Mouse (Mus musculus) limb, embryonic 14.5 days (tissue): ENCODE results near the gene Capn1. TPM values are rescaled to one million over a fixed set of nuclear protein-coding genes. Genes with fewer than 3 reads are reported as not detected.

Experiments
- ATAC-seq: fragments of 200-750 bp; cut with Nextera tagmentation; 2 replicates; pipeline ENCODE4 v1.8.0; 2017; ENCODE audit warnings: low read depth, moderate number of reproducible peaks, moderate TSS enrichment; ENCODE audit not compliant: low FRiP score
- DNase-seq: peaks from one replicate; pipeline ENCODE4 v3.0.0-alpha.2; 2015; ENCODE audit warnings: low spot score
- H3K27ac ChIP-seq: fragments of 300-500 bp; sonication (generic); replicated peaks from 2 replicates; pipeline ENCODE4 v1.5.1; 2014; ENCODE audit warnings: low read depth, mild to moderate bottlenecking, low read length, moderate library complexity, mixed read lengths
- H3K27me3 ChIP-seq: fragments of 300-500 bp; sonication (generic); 2 replicates; pipeline ENCODE4 v1.6.1; 2014; ENCODE audit warnings: low read length, mixed read lengths; ENCODE audit not compliant: control insufficient read depth, insufficient read depth
- H3K36me3 ChIP-seq: fragments of 300-500 bp; sonication (generic); 2 replicates; pipeline ENCODE4 v1.6.1; 2014; ENCODE audit warnings: mild to moderate bottlenecking, low read length, moderate library complexity, mixed read lengths; ENCODE audit not compliant: control insufficient read depth, insufficient read depth
- H3K4me1 ChIP-seq: fragments of 300-500 bp; sonication (generic); 2 replicates; pipeline ENCODE4 v1.6.1; 2014; ENCODE audit warnings: antibody characterized with exemption, low read length, mixed read lengths; ENCODE audit not compliant: control insufficient read depth, insufficient read depth
- H3K4me2 ChIP-seq: fragments of 300-500 bp; sonication (generic); replicated peaks from 2 replicates; pipeline ENCODE4 v1.6.1; 2014; ENCODE audit warnings: low read depth, mild to moderate bottlenecking, low read length, moderate library complexity; ENCODE audit not compliant: severe bottlenecking
- H3K4me3 ChIP-seq: fragments of 300-500 bp; sonication (generic); replicated peaks from 2 replicates; pipeline ENCODE4 v1.5.1; 2014; ENCODE audit warnings: low read length
- H3K9ac ChIP-seq: fragments of 300-500 bp; sonication (generic); 2 replicates; pipeline ENCODE4 v1.6.1; 2014; ENCODE audit warnings: mild to moderate bottlenecking, low read depth, low read length, moderate library complexity; ENCODE audit not compliant: severe bottlenecking
- H3K9me3 ChIP-seq: fragments of 300-500 bp; sonication (generic); 2 replicates; pipeline ENCODE4 v1.6.1; 2016; ENCODE audit warnings: low read length; ENCODE audit not compliant: control insufficient read depth
- POLR2A ChIP-seq: fragments of 200-500 bp; IDR thresholded peaks from 2 replicates; pipeline ENCODE4 v1.8.0; 2012; ENCODE audit warnings: inconsistent platforms, mild to moderate bottlenecking, moderate library complexity, borderline replicate concordance; ENCODE audit not compliant: insufficient read depth, insufficient read length; ENCODE audit errors: extremely low read depth
- WGBS: fragments of 180-500 bp; shearing (Covaris S2); extraction: QIAGEN DNeasy Blood & Tissue Kit; methylation state at CpG from one replicate; pipeline ENCODE4 v1.1.7; 2014; 5-methylcytosine and 5-hydroxymethylcytosine counted together
- polyA plus RNA-seq, 2 experiments: library from polyadenylated mRNA; depleted of rRNA in 1 of 2; stranded (reverse) in 1 of 2; unstranded in 1 of 2; fragments of >200 nt; fragmentation: Nextera tagmentation in 1 of 2; extraction: Ambion mirVana in 1 of 2; gene quantifications; 2 replicates each; pipeline versions ENCODE4 v1.2.1 to v1.2.3; 2012 to 2014

Gene Capn1
- polyA plus RNA-seq (2012; rRNA removed) (29.0 and 33.4 TPM in 2 replicates), polyA plus RNA-seq (2014; fragmentation: Nextera tagmentation; extraction: Ambion mirVana) (18.0 and 19.7 TPM in 2 replicates)

DNA sequence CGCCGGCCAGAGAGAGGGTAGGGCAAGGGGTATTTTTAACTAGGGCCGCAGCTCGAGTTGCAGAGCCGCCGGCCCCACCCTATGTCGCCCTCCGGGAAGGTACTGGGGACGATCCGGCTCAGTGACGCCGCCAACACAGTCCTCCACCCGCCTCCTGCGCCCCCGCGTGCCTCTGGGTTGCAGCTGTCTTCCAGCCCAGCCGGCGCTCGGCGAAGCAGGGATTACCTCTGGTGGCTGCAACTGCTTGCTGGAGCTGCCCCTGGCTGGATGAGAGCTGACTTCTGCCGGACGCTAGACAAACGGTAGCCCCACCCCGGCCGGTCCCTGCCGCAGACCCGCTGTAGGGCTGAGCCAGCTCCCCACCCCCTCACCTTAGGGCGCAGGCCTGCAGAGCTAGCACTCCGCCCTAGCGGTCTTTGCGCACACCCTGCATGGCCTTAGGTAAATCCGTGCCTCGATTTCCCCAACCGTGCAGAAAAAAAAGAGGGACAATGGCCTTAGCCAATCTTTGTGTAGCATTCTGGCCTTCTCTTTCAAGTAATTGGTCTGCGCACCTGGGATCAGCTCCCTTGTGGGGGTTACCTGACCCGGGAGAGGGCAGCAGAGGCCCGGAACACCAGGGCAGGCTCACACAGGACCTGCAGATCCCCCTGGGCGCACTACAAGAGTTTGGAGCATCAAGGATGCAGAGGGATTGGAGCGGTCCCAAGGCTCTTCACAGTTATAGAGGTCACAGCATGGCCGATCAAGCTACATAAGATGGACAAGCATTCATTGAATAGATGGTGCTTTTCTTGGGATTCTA lies at the start of gene Capn1:
Gene Capn1, minus strand, starts transcription at position 387 of the 805 bp plus-strand sequence.
- ATAC-seq (peak; percentile 84), DNase-seq (peak; percentile 74)
- peak within 1 kb of the TSS; percentile 68 for H3K9ac ChIP-seq
- no peaks in the 10 kb centered on the region for H3K9me3 ChIP-seq
- H3K4me2 ChIP-seq = peak within 1 kb of the TSS; percentile 87
- H3K36me3 ChIP-seq = no peaks in the 10 kb centered on the region
- H3K27ac ChIP-seq = 0 out of 2 replicates have a peak within 1 kb of the TSS, but pooled peaks have one; percentile 13
- no peaks in the 10 kb centered on the region for H3K27me3 ChIP-seq
- peak within 1 kb of the TSS; percentile 59 for H3K4me3 ChIP-seq
- TF ChIP-seq POLR2A = no peak
- 4% methylated on average over 33 of the region's 40 CpGs for WGBS
- H3K4me1 ChIP-seq = peaks cover 8% of the 10 kb centered on the region; the same call in 1 of the 2 replicates

DNA sequence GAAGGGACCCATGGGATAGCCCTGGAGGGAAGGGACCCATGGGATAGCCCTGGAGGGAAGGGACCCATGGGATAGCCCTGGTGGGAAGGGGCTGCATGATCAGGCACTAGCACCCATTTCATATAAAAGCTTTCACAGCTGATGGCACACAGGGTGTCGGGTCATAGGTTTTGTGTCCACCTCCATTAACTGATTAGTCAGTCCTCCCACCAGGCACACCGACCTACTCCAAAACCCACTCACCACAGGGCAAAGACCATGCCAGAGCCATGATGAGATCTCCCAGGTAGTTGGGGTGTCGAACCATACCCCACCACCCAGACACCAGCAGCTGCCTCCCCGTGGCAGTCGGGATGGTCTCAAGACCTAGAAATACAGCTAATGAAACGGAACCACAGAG lies 47.4 kb upstream of the Capn1 start:
- 92% methylated on average over 6 of the region's 6 CpGs for WGBS
- Histone ChIP-seq H3K27me3 (no peaks in the 10 kb centered on the region), H3K4me1 (peaks cover 29% of the 10 kb centered on the region), H3K9ac (0 out of 2 replicates have a peak overlapping the region, but pooled peaks have one; percentile 90), H3K27ac (no peak overlapping the region), H3K4me2 (no peak overlapping the region), H3K9me3 (no peaks in the 10 kb centered on the region), H3K36me3 (peaks cover 18% of the 10 kb centered on the region; the same call in 1 of the 2 replicates), H3K4me3 (no peak overlapping the region)
- DNase-seq (no peak), ATAC-seq (no peak)
- no peak for TF ChIP-seq POLR2A

DNA sequence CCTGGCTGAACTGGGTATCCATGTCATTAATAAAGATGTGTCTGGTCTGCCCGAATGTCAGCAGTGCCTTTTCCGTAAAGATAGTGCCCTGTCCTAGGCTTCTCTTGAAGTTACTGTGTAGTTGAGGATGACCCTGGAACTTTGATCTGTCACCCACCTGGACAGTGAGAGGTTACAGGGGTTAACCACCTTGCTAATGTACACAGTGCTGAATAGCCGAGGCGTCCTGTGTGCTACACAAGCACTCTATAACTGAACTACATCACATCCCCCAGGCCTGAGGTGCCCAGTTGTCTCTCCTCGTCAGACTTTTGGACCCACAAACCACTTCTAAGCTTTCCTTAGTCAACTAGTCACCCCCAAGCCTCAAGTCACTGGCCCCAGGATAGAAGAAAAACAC lies 46.7 kb upstream of the Capn1 start:
- Histone ChIP-seq H3K4me2 (peak overlapping the region; percentile 98), H3K4me3 (peak overlapping the region; percentile 83), H3K27me3 (no peaks in the 10 kb centered on the region), H3K9me3 (no peaks in the 10 kb centered on the region), H3K4me1 (peaks cover 26% of the 10 kb centered on the region), H3K9ac (peak overlapping the region; percentile 90), H3K36me3 (peaks cover 18% of the 10 kb centered on the region; the same call in 1 of the 2 replicates), H3K27ac (no peak overlapping the region)
- no peak for ATAC-seq
- WGBS = 67% methylated on average over 5 of the region's 5 CpGs
- DNase-seq = no peak
- no peak for TF ChIP-seq POLR2A

DNA sequence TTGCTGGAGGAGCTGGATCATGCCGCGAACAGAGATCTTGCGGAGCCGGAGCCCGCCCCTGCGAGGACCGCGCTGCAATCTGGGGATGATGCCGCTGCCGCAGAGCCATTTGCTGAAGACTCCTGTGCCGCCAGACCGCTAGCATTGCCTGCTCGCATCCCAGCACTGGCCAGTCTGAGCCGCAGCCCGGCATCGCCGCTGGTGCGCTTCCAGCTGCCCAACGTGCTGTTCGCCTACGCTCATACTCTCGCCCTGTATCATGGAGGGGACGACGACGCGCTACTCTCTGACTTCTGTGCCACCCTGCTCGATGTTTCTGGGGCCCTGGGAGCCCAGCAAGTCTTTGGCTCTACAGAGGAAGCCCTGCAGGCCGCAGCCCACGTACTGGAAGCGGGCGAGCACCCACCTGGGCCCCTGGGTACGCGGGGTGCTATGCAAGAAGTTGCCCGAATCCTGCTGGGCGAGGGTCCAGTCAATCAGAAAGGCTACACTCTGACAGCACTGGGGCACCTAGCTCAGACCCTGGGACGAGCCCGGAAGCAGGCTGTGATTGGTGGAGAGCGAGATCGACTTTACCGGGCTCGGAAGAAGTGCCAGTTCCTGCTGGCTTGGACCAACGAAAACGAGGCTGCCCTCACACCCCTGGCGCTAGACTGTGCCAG lies 46.1 kb upstream of the Capn1 start:
- DNase-seq (no peak), ATAC-seq (no peak)
- H3K9me3 ChIP-seq = no peaks in the 10 kb centered on the region
- H3K4me3 ChIP-seq = peak overlapping the region; percentile 83
- under 1% methylated on average over 36 of the region's 44 CpGs for WGBS
- peak overlapping the region; percentile 98 for H3K4me2 ChIP-seq
- no peaks in the 10 kb centered on the region for H3K27me3 ChIP-seq
- H3K36me3 ChIP-seq = peaks cover 18% of the 10 kb centered on the region; the same call in 1 of the 2 replicates
- H3K27ac ChIP-seq = peak overlapping the region; percentile 91
- H3K9ac ChIP-seq = peak overlapping the region; percentile 90
- no peak for TF ChIP-seq POLR2A
- H3K4me1 ChIP-seq = peaks cover 24% of the 10 kb centered on the region

DNA sequence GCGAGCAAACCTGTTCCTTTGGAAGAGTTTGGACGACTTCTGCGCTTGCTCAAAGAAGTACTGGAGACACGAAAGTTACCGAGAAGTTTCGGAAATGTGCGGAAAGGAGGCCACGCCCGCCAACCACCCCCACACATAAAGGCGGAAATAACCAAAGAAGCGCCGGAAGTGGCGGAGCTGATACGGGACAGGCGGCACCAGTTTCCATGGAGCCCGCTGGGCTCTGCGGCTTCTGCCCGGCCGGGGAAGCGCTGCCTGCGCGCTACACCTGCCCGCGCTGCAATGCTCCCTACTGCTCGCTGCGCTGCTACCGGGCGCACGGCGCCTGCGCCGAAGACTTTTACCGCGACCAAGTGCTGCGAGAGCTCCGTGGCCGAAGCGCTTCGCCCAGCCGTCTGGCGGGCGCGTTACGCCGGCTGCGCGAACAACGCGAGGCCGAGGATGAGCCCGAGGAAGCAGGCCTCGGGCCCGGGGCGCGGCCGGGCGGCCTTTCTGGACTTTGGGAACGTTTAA lies 45.4 kb upstream of the Capn1 start, which contains the start of gene Znhit2:
Gene Znhit2, plus strand, starts transcription at position 172 of the 513 bp plus-strand sequence.
- H3K4me3 ChIP-seq = peak within 1 kb of the TSS; percentile 83
- peak within 1 kb of the TSS; percentile 91 for H3K27ac ChIP-seq
- H3K9me3 ChIP-seq = no peaks in the 10 kb centered on the region
- peak within 1 kb of the TSS; percentile 90 for H3K9ac ChIP-seq
- peak; percentile 97 for DNase-seq
- 0 out of 2 replicates have a peak, but pooled peaks have one; percentile 37 for TF ChIP-seq POLR2A
- no peaks in the 10 kb centered on the region for H3K27me3 ChIP-seq
- H3K4me1 ChIP-seq = peaks cover 22% of the 10 kb centered on the region
- under 1% methylated on average over 55 of the region's 58 CpGs for WGBS
- peaks cover 18% of the 10 kb centered on the region; the same call in 1 of the 2 replicates for H3K36me3 ChIP-seq
- H3K4me2 ChIP-seq = peak within 1 kb of the TSS; percentile 98
- ATAC-seq = peak; percentile 76
